Mouse (Mus musculus) left cerebral cortex, postnatal 14 days (tissue): ENCODE measurements around the gene Nucb1. TPM values are rescaled to one million over a fixed set of nuclear protein-coding genes. Genes with fewer than 3 reads are reported as not detected.
A peak's percentile ranks its signal among the peaks of the same experiment; 100 is the strongest.
"Not testable (repeated sequence)": the region's sequence is repeated elsewhere in the genome, so short reads cannot be mapped to it uniquely, and the experiment has no call there.

Experiments used
- DNase-seq, 2 experiments: peaks; one replicate each; pipeline ENCODE4 v3.0.0; 2021 to 2022; ENCODE audit warnings: low spot score in 2 of 2, mixed read lengths in 1 of 2
- intact Hi-C: fragments of 180-260 bp; cut with DNase I; formaldehyde crosslinking; loops from one replicate; pipeline ENCODE4 v1.15.1; 2025
- total RNA-seq, 2 experiments: library from RNA; stranded (reverse); gene quantifications; 2 replicates each; pipeline ENCODE4 v1.2.3; 2021

Gene Nucb1
- total RNA-seq, 2 experiments from 2014 or later: 109 to 110 TPM

GRCm38 (mm10) chr7:45526474-45527120 lies 16.4 kb upstream of the Nucb1 start:
- intact Hi-C loops: no loop called here
- no peak for DNase-seq

- DNase-seq: peak; percentile 92 to 93
- intact Hi-C loops: no loop called here
These were observed 15.7 kb upstream of the Nucb1 start, which contains the start of the genes Ppp1r15a and Plekha4 for GRCm38 (mm10) chr7:45525809-45526473. Ppp1r15a (minus strand) TSS chr7:45526268. Plekha4 (plus strand) TSS chr7:45526330.

GRCm38 (mm10) chr7:45524841-45525621 lies 14.8 kb upstream of the Nucb1 start:
- no peak for DNase-seq
- intact Hi-C loops: no loop called here

- intact Hi-C loops: no loop called here
- no peak for DNase-seq
These were observed 13.5 kb upstream of the Nucb1 start for GRCm38 (mm10) chr7:45523678-45524170.

- intact Hi-C loops: no loop called here
- DNase-seq: no peak
These were observed 12.9 kb upstream of the Nucb1 start for GRCm38 (mm10) chr7:45522957-45523676.

GRCm38 (mm10) chr7:45522194-45522752 lies 12.1 kb upstream of the Nucb1 start:
- intact Hi-C loops: no loop called here
- no peak for DNase-seq

- intact Hi-C loops: no loop called here
- DNase-seq: peak; percentile 92 to 95
These were observed 11.6 kb upstream of the Nucb1 start for GRCm38 (mm10) chr7:45521728-45522184.

- intact Hi-C loops: no loop called here
- DNase-seq: no peak
These were observed 10.4 kb upstream of the Nucb1 start for GRCm38 (mm10) chr7:45520605-45521004.

- intact Hi-C loops: loop anchor here (5.0 kb wide), 1 partner anchor 47 kb away; no protein-coding TSS in a partner anchor
- no peak for DNase-seq
These were observed 9.3 kb upstream of the Nucb1 start for GRCm38 (mm10) chr7:45519345-45520120.

- intact Hi-C loops: loop anchor here (5.0 kb wide), 1 partner anchor 46 kb away; no protein-coding TSS in a partner anchor
- no peak for DNase-seq
These were observed 8.4 kb upstream of the Nucb1 start for GRCm38 (mm10) chr7:45518618-45519017.

GRCm38 (mm10) chr7:45516846-45517245 lies 6.6 kb upstream of the Nucb1 start:
- DNase-seq: not testable (repeated sequence)
- intact Hi-C loops: loop anchor here (5.0 kb wide), 1 partner anchor 45 kb away; no protein-coding TSS in a partner anchor

GRCm38 (mm10) chr7:45515436-45515835 lies 5.2 kb upstream of the Nucb1 start:
- intact Hi-C loops: loop anchor here (5.0 kb wide), 1 partner anchor 43 kb away; no protein-coding TSS in a partner anchor
- DNase-seq: no peak

- intact Hi-C loops: no loop called here
- DNase-seq: no peak
These were observed 4.2 kb upstream of the Nucb1 start for GRCm38 (mm10) chr7:45514411-45514810.

- DNase-seq: no peak
- intact Hi-C loops: no loop called here
These were observed 874 bp downstream of the Nucb1 start for GRCm38 (mm10) chr7:45509181-45509882.

GRCm38 (mm10) chr7:45508561-45508960 lies 1.6 kb downstream of the Nucb1 start:
- no peak for DNase-seq
- intact Hi-C loops: no loop called here

GRCm38 (mm10) chr7:45507583-45507982 lies 2.6 kb downstream of the Nucb1 start:
- DNase-seq: no peak
- intact Hi-C loops: no loop called here

GRCm38 (mm10) chr7:45498427-45498826 lies 11.8 kb downstream of the Nucb1 start:
- intact Hi-C loops: no loop called here
- DNase-seq: no peak
